Mouse (Mus musculus) naive thymus-derived CD4-positive, alpha-beta T cell, adult 2 months (primary cell): ENCODE measurements at regions not wholly inside any gene's neighbourhood (a gene's known extent, or its start where the extent isn't known, plus 50 kb on each side); places are given as distances from the start of the nearest gene placed in this dataset.

Source experiments
- DNase-seq: peaks from one replicate; pipeline ENCODE4 v3.0.0-alpha.2; 2011; ENCODE audit warnings: low read depth

- no peak for DNase-seq
Measured at GRCm38 (mm10) chr11:51911481-51911880, 54.0 kb upstream of the Jade2 start.

GRCm38 (mm10) chr11:51915656-51916032 lies 51.8 kb upstream of the Cdkn2aipnl start:
- DNase-seq, result no peak

DNA sequence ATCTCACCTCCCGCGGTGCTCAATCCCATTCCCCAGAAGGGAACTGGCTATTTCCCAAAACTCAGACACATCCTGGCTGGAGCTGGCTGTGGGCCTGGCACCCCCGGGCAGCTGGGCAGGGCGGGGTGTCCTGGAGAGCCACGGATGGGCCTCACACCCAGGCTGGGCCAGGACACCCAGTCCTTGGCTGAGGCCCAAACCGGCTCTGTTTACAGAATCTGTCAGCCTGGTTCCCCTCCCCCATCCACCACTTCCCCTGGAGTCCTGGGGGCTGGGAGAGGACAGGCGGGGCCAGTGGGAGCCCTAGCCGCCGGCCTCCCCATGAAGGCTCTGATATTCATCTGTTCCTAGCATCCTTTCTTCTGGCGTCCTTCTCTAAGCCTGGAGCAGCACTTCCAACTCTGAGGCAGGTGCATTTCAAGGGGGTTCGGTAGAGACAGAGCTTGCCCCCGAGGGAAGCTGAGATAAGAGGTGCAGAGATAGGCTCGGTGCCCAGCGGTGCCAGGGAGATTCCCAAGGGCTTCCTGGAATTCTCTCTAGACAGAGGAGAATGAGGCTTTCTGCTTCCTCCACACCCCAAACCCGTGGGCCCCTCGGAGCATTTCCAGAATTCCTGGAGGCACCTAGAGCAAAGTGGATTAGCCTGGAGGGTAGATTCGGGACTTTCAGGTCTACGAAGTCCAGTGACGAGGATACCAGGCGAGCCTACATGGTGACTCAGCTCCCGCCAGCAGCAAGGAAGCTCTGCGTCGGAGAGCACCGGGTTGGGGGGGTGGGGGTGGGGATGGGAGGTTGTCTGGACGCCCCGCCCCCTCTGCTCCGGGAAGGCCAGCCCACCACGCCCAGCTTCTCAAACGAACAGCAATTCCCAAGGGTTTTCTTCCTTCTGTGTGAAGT lies 51.2 kb upstream of the Cdkn2aipnl start:
- DNase-seq, result peak; percentile 61
